Mouse (Mus musculus) heart, embryonic 15.5 days (tissue): ENCODE measurements at regions not wholly inside any gene's neighbourhood (a gene's known extent, or its start where the extent isn't known, plus 50 kb on each side); places are given as distances from the start of the nearest gene placed in this dataset.

Experiments used
- ATAC-seq: fragments of 200-750 bp; cut with Nextera tagmentation; replicated peaks from 2 replicates; pipeline ENCODE4 v1.8.0; 2017; ENCODE audit warnings: low read depth, moderate TSS enrichment; ENCODE audit not compliant: insufficient number of reproducible peaks, insufficient read depth, low FRiP score
- H3K27ac ChIP-seq: fragments of 300-500 bp; sonication (generic); 2 replicates; pipeline ENCODE4 v1.5.1; 2015; ENCODE audit warnings: mild to moderate bottlenecking, inconsistent platforms
- H3K27me3 ChIP-seq: fragments of 300-500 bp; sonication (generic); 2 replicates; pipeline ENCODE4 v1.6.1; 2015; ENCODE audit warnings: inconsistent platforms
- H3K36me3 ChIP-seq: fragments of 300-500 bp; sonication (generic); 2 replicates; pipeline ENCODE4 v1.6.1; 2015; ENCODE audit warnings: mild to moderate bottlenecking, inconsistent platforms
- H3K4me1 ChIP-seq: fragments of 300-500 bp; sonication (generic); replicated peaks from 2 replicates; pipeline ENCODE4 v1.6.1; 2015; ENCODE audit warnings: inconsistent platforms
- H3K4me2 ChIP-seq: fragments of 300-500 bp; sonication (generic); 2 replicates; pipeline ENCODE4 v1.6.1; 2015; ENCODE audit warnings: inconsistent platforms, mild to moderate bottlenecking, moderate library complexity
- H3K4me3 ChIP-seq: fragments of 300-500 bp; sonication (generic); 2 replicates; pipeline ENCODE4 v1.5.1; 2015; ENCODE audit warnings: mild to moderate bottlenecking, inconsistent platforms
- H3K9ac ChIP-seq: fragments of 300-500 bp; sonication (generic); 2 replicates; pipeline ENCODE4 v1.6.1; 2015; ENCODE audit warnings: mild to moderate bottlenecking, inconsistent platforms
- H3K9me3 ChIP-seq: fragments of 300-500 bp; sonication (generic); replicated peaks from 2 replicates; pipeline ENCODE4 v1.6.1; 2016; ENCODE audit warnings: inconsistent platforms
- WGBS: fragments of 180-500 bp; shearing (Covaris S2); methylation state at CpG from one replicate; pipeline ENCODE4 v1.1.7; 2015; ENCODE audit warnings: mixed read lengths; 5-methylcytosine and 5-hydroxymethylcytosine counted together

DNA sequence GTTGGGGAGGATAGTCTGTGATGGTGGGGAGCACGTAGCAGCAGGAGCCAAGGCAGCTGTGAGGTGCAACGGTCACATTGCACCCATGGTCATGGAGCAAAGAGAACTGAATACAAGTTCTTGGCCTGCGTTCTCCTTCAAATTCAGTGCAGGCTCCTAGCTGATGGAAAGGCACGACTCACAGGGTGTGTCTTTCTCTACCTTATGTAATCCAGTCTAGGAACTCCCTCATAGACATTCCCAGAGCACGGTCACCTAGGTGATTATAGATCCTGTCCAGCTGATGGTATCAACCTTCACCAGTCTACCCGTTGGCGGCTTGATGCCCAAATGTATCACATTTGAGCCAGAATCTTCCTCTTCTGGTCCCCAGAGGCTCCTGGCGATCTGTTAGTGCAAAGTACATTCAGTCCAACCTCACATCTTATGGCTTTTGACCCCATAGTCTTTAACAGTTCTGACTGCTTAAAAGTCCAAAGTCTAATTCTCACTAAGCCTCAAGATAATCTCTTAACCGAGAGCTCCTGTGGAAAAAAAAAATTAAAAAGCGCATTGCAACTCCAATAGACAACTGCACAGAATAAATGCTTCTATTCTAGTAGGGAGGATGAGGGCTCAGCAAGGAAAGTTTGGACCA, 69.2 kb upstream of the Pcsk6 start:
- no peak overlapping the region for H3K4me3 ChIP-seq
- H3K27ac ChIP-seq = no peak overlapping the region
- 84% methylated on average over 10 of the region's 10 CpGs for WGBS
- H3K9me3 ChIP-seq = no peaks in the 10 kb centered on the region
- no peaks in the 10 kb centered on the region for H3K36me3 ChIP-seq
- no peaks in the 10 kb centered on the region for H3K27me3 ChIP-seq
- H3K9ac ChIP-seq = no peak overlapping the region
- no peak for ATAC-seq
- no peaks in the 10 kb centered on the region for H3K4me1 ChIP-seq
- H3K4me2 ChIP-seq = no peak overlapping the region

DNA sequence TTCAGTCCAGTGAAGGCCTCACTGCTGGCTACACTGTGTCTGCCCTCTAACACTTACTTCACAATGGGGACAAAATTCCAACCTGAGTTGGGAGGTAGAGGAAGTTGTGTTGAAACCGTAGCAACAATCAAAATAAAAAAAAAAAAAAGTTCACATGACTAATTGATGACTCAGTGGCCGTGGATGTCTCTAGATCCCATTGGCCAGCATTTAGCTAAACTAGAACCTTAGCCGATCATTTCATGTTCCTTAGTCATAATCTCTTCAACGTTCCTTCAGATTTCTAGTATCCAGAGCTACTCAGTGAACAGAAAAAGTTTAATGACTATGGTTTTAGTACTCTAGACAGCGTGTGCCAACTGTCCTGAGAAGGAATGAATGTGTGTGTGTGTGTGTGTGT, 59.2 kb upstream of the Pcsk6 start:
- H3K4me2 ChIP-seq = no peak overlapping the region
- H3K27ac ChIP-seq = no peak overlapping the region
- H3K27me3 ChIP-seq = no peaks in the 10 kb centered on the region
- H3K4me3 ChIP-seq = no peak overlapping the region
- no peak for ATAC-seq
- no peaks in the 10 kb centered on the region for H3K9me3 ChIP-seq
- WGBS = 82% methylated on average over 5 of the region's 5 CpGs
- no peaks in the 10 kb centered on the region; the same call in 1 of the 2 replicates for H3K4me1 ChIP-seq
- no peaks in the 10 kb centered on the region for H3K36me3 ChIP-seq
- H3K9ac ChIP-seq = no peak overlapping the region

DNA sequence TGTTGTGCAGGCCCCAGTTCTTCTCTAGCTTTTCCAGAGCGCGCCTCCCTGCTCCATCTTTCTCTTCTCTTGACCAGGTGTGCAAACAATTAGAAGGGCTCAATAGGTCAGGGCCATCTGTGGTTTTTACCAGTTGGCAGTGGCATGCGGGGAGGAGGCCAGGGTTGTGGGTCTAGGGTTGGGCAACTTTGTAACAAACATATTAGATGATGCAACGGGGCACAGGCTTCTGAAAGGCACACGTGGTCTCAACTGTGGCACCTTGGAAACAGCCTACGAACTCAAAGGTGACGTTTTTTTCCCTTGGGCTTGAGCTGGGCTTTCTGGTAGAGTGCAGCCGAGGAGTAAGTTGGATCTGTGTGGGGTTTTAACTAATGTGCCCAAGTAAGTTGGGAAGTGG, 58.7 kb upstream of the Pcsk6 start:
- WGBS = 91% methylated on average over 8 of the region's 8 CpGs
- no peak overlapping the region for H3K27ac ChIP-seq
- no peak overlapping the region for H3K9ac ChIP-seq
- no peak overlapping the region for H3K4me3 ChIP-seq
- H3K4me2 ChIP-seq = no peak overlapping the region
- H3K4me1 ChIP-seq = no peaks in the 10 kb centered on the region; the same call in 1 of the 2 replicates
- no peak for ATAC-seq
- H3K9me3 ChIP-seq = no peaks in the 10 kb centered on the region
- no peaks in the 10 kb centered on the region for H3K36me3 ChIP-seq
- no peaks in the 10 kb centered on the region for H3K27me3 ChIP-seq

DNA sequence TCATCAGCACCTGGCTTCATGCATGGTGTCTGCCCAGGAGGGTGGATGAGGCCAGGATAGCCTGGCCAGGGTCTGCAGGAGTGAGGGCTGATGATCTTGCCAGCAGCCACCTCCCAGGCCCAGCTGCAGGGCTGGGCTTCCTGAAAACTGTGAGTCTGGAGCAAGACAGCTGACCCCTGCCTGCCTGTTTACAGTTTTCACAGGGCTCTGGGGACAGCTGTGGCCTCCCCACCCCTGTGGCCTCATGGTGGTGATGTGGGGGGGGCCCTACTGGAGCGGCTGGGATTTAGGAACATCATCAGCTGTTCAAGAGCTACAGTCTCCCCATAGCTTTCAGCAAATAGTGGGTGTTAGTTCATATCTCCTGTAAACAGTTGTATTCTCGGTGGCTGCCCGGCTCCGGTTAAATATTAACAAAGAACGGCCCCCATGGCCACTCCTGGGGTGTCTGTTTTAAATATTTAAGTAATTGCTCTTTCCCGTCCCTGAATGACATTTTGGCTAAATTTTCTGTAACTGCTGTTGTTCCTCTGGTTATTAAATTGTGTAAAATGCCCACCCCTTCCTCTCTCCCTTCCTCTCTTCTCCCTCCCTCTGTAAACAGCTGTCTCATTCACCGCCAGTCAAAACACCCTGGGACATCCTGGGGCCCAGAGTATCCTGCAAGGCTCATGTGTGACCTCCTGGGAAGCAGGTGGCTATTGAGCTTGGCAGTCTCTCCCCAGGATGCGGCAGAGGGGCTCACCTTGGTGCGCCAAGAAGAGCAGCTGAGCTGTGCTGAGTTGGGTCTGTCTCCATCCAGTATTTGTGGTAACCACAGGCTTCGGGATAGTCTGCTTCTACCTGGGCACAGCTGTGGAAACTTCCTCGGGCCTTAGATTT, 57.9 kb upstream of the Pcsk6 start:
- Histone ChIP-seq H3K36me3 (no peaks in the 10 kb centered on the region), H3K9ac (no peak overlapping the region), H3K27ac (no peak overlapping the region), H3K4me3 (no peak overlapping the region), H3K9me3 (no peaks in the 10 kb centered on the region), H3K27me3 (no peaks in the 10 kb centered on the region), H3K4me2 (no peak overlapping the region), H3K4me1 (no peaks in the 10 kb centered on the region; the same call in 1 of the 2 replicates)
- ATAC-seq = 0 out of 2 replicates have a peak, but pooled peaks have one; percentile 41
- WGBS = 58% methylated on average over 11 of the region's 11 CpGs
